Mouse (Mus musculus) left cerebral cortex, adult 2 months (tissue): ENCODE measurements around the gene Idh3g. TPM values are rescaled to one million over a fixed set of nuclear protein-coding genes. Genes with fewer than 3 reads are reported as not detected.
A peak's percentile ranks its signal among the peaks of the same experiment; 100 is the strongest.
"Not testable (repeated sequence)": the region's sequence is repeated elsewhere in the genome, so short reads cannot be mapped to it uniquely, and the experiment has no call there.

Source experiments
- DNase-seq, 2 experiments: peaks; one replicate each; pipeline ENCODE4 v3.0.0; 2021 to 2022; ENCODE audit warnings: low spot score in 2 of 2, mixed read lengths in 1 of 2; ENCODE audit errors: extremely low spot score in 1 of 2
- H3K27ac ChIP-seq: fragments of 200-600 bp; 2 replicates; pipeline ENCODE4 v1.8.1; 2022
- H3K4me3 ChIP-seq: fragments of 200-600 bp; 2 replicates; pipeline ENCODE4 v1.8.1; 2022
- CTCF ChIP-seq: fragments of 200-600 bp; IDR thresholded peaks from 2 replicates; pipeline ENCODE4 v1.8.1; 2022; ENCODE audit warnings: antibody characterized with exemption, mild to moderate bottlenecking, moderate library complexity
- intact Hi-C: fragments of 180-260 bp; cut with DNase I; formaldehyde crosslinking; loops from one replicate; pipeline ENCODE4 v1.15.1; 2025
- total RNA-seq, 2 experiments: library from RNA; stranded (reverse); gene quantifications; 2 replicates each; pipeline ENCODE4 v1.2.3; 2021

Idh3g gene
- total RNA-seq, 2 experiments from 2014 or later, result 194 to 201 TPM

DNA sequence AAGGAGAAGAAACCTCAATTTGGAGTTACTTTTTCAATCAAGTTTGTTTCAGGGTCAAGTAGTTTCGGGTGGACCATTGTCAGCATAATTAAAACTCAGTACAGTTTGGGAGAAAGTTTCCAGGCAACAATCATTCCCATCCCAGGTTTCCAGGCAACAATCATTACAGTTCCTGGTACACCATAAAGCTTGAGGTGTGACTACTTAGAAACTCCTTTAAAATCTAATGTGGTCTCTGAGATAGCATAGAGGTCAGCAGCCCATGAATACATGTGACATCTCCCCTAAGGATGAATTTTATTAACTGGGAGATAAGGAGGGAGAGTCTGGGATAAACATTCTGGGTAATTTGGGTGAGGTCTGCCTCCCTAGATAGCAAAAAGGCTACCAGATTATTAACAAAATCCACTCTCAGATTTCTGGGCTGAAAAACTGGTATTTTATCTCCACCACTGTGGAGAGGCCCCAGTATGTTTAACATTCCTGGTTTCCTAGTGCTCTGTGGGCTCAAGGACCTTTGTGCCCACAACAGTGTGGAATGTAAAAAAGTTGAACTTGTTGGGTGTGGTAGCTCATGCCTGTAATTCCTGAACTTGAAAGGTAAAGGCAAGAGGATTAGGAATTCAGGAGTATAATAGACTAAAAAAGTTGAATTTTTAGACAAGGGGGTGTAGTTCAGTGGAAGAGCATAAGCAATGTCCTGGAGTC is 41.8 kb downstream of the Idh3g start:
- no peak for TF ChIP-seq CTCF
- DNase-seq, result no peak
- H3K4me3 ChIP-seq, result no peak overlapping the region
- intact Hi-C loops, result no loop called here
- H3K27ac ChIP-seq, result no peak overlapping the region

DNA sequence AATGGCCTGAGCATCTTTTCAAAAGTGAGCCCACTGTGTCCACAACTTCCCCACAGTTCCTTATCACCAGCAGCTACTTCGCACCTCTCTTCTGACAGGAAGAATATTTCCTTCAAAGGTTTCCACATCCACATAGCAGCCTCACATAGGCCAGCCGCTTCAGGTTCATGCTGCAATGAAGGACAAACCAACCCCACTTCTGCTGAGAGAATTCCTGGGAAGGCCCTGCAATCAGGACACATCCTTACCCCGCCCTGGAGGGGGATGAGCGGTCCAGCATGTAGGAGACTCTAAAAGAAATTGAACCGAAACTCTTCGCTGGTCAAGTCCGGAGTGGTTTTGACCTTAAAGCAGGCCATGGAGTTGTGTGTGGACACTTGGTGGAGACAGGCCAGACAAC is 46.9 kb downstream of the Idh3g start:
- H3K4me3 ChIP-seq, intact Hi-C loops, H3K27ac ChIP-seq, DNase-seq: not testable (repeated sequence)

DNA sequence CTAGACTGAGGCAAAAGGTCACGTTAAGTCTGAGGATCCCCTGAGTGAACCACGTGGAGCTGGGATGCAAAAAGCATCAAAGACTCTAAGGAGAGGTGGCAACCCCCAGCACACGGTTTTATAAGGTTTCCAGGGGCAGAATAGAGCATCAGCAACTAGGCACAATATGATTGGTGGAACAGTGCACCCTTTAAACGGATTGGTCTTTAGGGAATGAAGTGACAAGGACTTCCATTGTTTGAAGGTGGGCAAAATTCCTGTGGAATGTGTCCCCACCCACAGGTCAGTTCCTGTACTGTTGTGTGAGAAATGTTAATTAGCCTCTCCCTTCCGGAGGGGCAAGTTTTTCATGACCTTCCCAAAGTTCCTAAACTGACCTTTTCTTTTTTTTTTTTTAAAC is 47.5 kb downstream of the Idh3g start:
- no peak for DNase-seq
- no peak overlapping the region for H3K27ac ChIP-seq
- H3K4me3 ChIP-seq, result no peak overlapping the region
- intact Hi-C loops, result no loop called here
- no peak for TF ChIP-seq CTCF

DNA sequence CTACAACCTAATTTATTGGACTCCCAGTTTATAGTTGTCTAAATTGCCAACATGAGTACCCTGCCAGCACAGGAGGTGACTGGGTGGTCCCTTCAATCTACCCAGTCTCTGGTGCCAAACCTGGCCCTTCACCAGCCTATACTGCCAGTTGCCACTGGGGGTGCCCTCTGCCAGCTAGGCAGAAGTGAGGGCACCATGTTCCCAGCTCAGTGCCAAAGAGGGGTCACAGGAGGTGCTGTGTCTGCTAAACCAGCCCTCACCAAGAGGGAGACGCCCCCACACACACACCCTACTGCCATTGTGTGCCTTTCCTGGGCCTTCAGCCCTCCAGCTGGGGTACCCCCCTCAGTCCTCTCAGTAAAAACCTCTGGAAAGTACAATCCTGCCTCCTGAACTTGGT is 48.5 kb downstream of the Idh3g start:
- intact Hi-C loops, result no loop called here
- no peak for DNase-seq
- no peak overlapping the region for H3K27ac ChIP-seq
- H3K4me3 ChIP-seq, result no peak overlapping the region
- peak; percentile 26 for TF ChIP-seq CTCF

DNA sequence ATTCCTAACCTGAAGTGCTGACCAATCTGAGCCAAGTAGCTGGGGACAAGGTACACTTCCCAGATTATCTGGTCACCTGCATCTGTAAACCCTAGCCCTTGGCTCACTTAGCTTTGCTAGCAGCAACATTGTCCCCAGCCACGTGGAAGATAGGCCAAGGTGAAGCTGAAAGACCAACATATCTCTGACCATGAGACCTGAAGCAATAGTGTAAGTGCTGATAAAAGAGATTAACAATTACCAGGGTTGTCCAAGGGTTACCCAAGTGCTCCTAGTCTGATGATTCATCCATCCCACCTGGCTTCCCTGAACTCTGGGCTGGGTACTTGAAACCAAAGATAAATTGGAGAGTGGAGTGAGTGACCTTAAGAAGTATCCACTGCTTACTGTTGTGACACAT is 55.8 kb downstream of the Idh3g start:
- intact Hi-C loops, result no loop called here
- no peak for DNase-seq
- no peak overlapping the region for H3K27ac ChIP-seq
- no peak overlapping the region for H3K4me3 ChIP-seq
- no peak for TF ChIP-seq CTCF

Other genes with a start within 250 kb of the Idh3g start
- under 1 TPM; 0.68 to 0.70 TPM for gene Dusp9, start 147.5 kb downstream of the Idh3g start, total RNA-seq
- gene Pnck, start 126.8 kb downstream of the Idh3g start, total RNA-seq, result 10 to 100 TPM; 93.4 to 98.8 TPM
- gene Slc6a8, start 113.7 kb downstream of the Idh3g start, total RNA-seq, result 100 to 1,000 TPM in 1 of 2 experiments, 10 to 100 TPM in 1; 98.4 to 119 TPM
- gene Bcap31, start 70.7 kb downstream of the Idh3g start, total RNA-seq, result 10 to 100 TPM; 74.8 to 90.1 TPM
- 10 to 100 TPM; 11.3 to 12.3 TPM for gene Abcd1, start 70.3 kb downstream of the Idh3g start, total RNA-seq
- gene Plxnb3, start 29.8 kb downstream of the Idh3g start, total RNA-seq, result 1 to 10 TPM; 7.2 to 8.5 TPM
- gene Srpk3, start 12.5 kb downstream of the Idh3g start, total RNA-seq, result 1 to 10 TPM; 8.0 to 8.1 TPM
- 10 to 100 TPM; 91.1 to 91.2 TPM for gene Ssr4, start 131 bp upstream of the Idh3g start, total RNA-seq
- 100 to 1,000 TPM; 110 to 119 TPM for gene Pdzd4, start 38.1 kb upstream of the Idh3g start, total RNA-seq
- gene Avpr2, start 105.2 kb upstream of the Idh3g start, total RNA-seq, result not detected
- 100 to 1,000 TPM; 150 to 161 TPM for gene L1cam, start 109.2 kb upstream of the Idh3g start, total RNA-seq
- gene Arhgap4, start 135.0 kb upstream of the Idh3g start, total RNA-seq, result 1 to 10 TPM; 4.1 to 6.1 TPM
- 10 to 100 TPM; 56.8 to 61.2 TPM for gene Naa10, start 135.0 kb upstream of the Idh3g start, total RNA-seq
- 1 to 10 TPM; 5.2 to 6.0 TPM for gene Renbp, start 144.0 kb upstream of the Idh3g start, total RNA-seq
- gene Hcfc1, start 179.5 kb upstream of the Idh3g start, total RNA-seq, result 10 to 100 TPM; 74.7 to 75.1 TPM
- 10 to 100 TPM; 47.9 to 54.2 TPM for gene Irak1, start 237.0 kb upstream of the Idh3g start, total RNA-seq